Mouse (Mus musculus) adipocyte (in vitro differentiated cells): ENCODE results near the gene Ubxn10.
A peak's percentile ranks its signal among the peaks of the same experiment; 100 is the strongest.

Source experiments
- DNase-seq: peaks from one replicate; pipeline ENCODE4 v3.0.0-alpha.2; 2016; ENCODE audit warnings: low spot score

Gene Ubxn10

GRCm38 (mm10) chr4:138734105-138734504 lies 2.9 kb downstream of the Ubxn10 start:
- DNase-seq = no peak

DNA sequence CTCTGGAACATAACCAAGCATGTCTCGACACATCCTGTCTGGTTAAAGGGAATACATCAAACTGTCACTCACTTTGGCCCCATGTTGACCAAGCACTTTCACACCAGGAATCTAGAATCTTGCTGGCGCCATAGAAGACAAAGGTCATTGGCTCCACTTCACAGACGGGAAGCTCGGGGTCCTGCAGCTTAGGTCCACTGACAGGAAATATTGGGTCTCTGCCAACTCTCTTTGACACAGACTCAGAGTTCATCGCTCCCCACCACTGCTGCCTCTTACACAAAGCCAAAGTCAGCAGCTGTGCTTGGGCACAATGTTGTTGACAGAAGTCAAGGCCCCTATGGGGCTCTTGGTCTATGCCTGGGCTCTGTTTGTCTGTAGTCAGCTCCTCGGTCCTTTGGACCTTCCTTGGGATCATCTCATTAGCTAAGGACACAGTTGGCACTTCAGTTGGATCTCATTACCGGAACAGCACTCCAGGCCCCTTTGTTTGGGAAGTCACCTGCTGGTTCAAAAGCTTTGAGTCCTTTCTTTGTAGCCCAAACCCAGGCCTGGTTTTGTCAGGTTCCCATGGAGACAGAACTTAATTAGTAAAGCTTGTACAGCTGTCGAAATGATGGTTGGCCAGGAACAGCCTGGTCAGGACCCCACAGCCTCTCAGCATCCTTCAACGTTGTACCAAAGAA lies 7.8 kb downstream of the Ubxn10 start:
- DNase-seq = peak; percentile 3

DNA sequence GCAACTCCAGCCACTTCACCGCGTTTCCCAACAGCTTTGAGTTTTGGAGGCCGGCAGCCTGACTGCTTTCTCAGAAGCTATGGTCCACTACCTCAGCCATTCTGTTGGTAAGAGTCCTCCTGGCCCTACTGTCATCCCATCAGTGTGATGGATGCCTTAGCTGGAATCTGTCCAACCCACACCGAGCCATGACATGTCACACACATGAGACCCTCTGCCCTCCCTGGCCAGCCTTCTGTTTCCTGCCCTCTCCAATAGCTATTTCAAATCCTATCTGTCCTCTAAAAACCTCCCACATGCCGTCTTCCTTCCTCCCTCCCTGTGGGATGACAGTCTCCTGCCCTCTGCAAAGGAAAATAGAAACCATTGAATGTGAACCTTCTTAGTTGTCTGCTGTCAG lies 11.2 kb downstream of the Ubxn10 start:
- DNase-seq = no peak

DNA sequence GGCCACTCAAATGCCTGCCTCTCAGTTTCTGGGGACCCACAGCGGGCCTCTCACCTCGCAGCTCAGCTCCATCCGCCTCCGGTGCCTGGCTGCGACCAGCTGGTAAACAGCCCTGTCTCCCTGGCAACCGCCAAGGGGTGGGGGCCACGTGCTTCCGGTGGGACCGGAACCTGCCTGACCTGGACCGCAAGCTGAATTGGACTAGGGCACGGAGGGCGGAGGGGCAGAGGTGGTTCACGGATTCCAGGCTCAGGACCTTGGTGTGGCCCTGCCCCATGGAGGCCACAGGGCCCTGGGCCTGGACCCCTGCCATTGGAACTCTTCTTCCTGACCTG lies 11.9 kb downstream of the Ubxn10 start:
- no peak for DNase-seq

GRCm38 (mm10) chr4:138724354-138725126 lies 12.4 kb downstream of the Ubxn10 start, which contains the start of gene Pla2g2c:
Pla2g2c (plus strand) TSS chr4:138724792.
- DNase-seq = no peak

- no peak for DNase-seq
Measured at GRCm38 (mm10) chr4:138723493-138724281, 13.3 kb downstream of the Ubxn10 start.

GRCm38 (mm10) chr4:138719264-138719596 lies 17.7 kb downstream of the Ubxn10 start:
- DNase-seq = no peak

- no peak for DNase-seq
Measured at GRCm38 (mm10) chr4:138718586-138719263, 18.2 kb downstream of the Ubxn10 start.

GRCm38 (mm10) chr4:138716697-138717096 lies 20.3 kb downstream of the Ubxn10 start:
- DNase-seq = no peak

- DNase-seq = no peak
Measured at GRCm38 (mm10) chr4:138714186-138714585, 22.8 kb downstream of the Ubxn10 start.

DNA sequence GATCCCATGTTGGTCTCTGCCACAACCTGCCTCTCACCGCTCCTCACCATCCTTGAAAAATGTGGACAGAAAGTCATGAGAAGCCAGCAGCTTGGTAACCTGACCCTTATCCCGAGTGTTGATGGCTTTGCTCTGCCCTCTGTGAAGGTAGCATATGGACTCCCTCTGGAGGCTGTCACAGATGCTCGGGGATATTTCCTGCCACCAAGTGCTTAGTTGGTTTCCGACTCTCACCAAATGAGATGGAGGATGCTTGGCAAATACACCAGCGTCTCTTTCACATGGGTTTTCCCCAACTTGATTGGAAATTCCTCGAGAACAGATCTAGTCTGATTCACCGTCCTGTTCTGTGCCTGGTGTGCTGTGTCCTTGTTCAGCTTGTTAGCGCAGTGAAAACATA lies 24.3 kb downstream of the Ubxn10 start:
- no peak for DNase-seq

DNA sequence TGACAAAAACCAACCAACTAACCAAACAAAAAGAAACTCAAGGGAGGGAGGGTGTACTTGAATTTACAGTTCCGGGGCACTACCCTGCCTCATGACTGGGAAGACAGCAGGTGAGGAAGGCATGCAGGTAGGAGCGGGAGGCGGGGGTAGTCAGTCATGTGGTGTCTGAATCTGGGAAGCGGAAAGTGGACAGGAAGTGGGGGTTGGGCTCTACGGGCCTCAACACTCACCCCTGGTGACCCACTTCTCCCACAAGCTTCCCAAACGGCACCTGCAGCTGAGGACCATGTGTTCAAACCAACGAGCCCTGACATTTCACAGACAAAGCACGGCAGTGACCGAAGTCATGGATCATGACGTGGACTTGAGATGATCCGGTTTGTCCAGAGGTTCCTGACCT lies 24.9 kb downstream of the Ubxn10 start:
- no peak for DNase-seq

DNA sequence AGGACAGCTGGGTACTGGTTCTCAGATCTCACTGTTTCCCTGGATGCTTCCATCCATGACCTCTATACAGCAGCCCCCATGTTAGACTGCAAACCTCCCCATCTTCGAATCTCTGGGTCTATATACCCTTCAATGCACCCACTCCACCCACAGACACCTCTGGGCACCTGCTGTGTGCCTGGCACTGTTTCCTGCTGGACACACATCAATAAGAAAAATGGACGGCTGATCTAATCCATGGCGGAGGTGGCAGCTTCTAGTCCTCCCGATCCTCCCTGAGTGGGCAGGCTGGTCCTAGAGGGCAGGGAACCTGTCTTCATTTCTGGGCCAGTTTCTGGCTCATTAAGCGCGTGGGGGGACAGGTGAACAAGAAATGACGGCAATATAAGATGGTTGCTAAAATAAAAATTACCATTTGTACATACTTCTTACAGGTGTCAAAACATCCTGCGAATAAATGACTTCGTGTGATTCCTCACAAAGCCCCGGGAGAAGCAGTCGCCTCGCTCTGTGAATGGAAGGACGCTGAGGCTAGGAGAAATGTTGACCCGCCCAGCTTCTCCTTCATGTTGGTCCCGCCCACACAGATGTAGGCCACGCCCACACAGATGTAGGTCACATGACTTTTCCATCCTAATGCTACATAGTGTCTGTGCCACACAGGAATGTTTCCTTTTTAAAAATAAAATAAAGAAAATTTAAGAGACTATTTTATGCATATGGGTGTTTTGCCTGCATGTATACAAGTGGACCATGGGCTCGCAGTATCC lies 25.7 kb downstream of the Ubxn10 start:
- no peak for DNase-seq

- DNase-seq = no peak
Measured at GRCm38 (mm10) chr4:138710633-138711032, 26.3 kb downstream of the Ubxn10 start.

GRCm38 (mm10) chr4:138709944-138710343 lies 27.0 kb downstream of the Ubxn10 start:
- DNase-seq = no peak

DNA sequence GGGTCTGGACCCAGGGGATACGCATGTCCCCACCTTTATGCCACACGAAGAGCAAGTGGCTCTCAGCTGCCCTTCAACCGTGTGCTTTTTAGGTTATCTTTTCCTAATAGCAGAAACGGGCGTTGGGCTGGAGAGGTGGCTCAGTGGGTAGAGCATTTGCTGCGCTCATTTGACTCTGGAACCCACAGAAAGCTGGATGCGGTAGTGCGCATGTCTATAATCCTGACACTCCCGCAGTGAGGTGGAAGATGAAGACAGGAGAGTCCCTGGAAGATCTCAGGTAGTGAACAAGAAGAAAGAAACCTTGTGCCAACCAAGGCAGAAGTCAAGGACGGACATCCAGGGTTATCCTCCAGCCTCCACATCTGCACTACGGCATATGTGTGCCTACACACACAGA lies 27.7 kb downstream of the Ubxn10 start:
- no peak for DNase-seq

DNA sequence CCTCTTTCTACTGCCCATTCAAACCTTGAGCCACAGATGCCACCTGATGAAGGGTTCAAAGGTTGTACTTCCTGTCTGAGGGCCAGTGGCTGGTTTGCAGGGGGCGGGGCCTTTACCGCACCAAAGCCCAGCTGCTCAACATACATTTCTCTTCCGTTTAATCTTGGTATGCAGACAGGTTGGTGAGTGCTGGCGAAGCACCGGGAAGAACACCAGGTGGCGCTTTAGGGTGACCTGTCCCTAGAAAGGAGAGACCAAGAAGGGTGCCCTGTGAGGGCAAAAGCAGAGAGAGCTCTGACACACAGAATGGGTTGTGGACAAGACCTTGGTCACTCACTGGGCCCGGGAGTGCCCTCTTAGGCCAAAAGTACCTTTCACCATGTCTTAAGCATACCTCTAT lies 28.3 kb downstream of the Ubxn10 start:
- peak; percentile 18 for DNase-seq

GRCm38 (mm10) chr4:138706620-138707019 lies 30.3 kb downstream of the Ubxn10 start:
- no peak for DNase-seq

DNA sequence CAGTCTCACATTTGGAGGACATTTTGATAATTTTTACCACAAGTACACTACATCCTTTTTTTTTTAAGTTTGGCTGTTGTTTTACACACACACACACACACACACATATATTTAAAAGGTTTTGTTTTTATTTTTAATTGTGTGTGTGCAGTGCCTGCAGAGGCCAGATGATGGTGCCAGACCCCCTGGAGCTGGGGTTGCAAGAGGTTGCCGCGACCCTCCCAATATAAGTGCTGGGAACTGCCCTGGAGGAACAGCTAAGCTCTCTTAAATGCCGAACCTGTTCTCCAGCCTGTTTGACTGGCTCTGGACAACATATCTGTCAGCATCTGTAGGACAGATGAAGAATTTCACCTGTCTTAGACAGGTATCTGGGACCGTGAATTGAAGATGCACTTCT lies 32.8 kb downstream of the Ubxn10 start:
- no peak for DNase-seq

DNA sequence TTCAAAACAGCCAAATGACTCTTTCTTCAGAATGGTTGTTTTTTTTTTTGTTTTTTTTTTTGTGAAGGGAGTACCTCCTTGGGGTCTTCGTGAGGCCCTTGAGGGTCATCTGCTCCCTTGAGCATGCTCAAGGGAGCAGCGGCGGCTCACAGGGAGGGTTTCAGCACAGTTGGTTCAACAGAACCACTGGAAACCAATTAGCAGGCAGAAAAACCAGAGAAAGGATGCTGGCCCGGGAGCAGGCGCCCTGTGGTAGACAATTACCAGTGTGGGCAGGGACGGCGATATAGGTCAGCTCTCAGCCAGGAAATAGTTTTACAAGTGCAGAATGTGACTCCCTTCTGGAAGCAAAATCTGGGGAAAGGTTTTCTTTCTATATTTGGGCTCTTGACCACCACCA lies 33.4 kb downstream of the Ubxn10 start:
- no peak for DNase-seq

GRCm38 (mm10) chr4:138702528-138702927 lies 34.4 kb downstream of the Ubxn10 start:
- no peak for DNase-seq

GRCm38 (mm10) chr4:138702031-138702430 lies 34.9 kb downstream of the Ubxn10 start:
- no peak for DNase-seq
